Mouse (Mus musculus): ENCODE results near the gene Pcsk5.
"Not testable (repeated sequence)": the region's sequence is repeated elsewhere in the genome, so short reads cannot be mapped to it uniquely, and the experiment has no call there.

Pcsk5 gene

GRCm38 (mm10) chr19:17476021-17476420 lies 361.4 kb downstream of the Pcsk5 start:
- DNase-seq (ENCODE audit: low spot score in 2 of 2) = no peak

- DNase-seq (ENCODE audit: low spot score in 2 of 2) = not testable (repeated sequence)
These were observed 364.3 kb downstream of the Pcsk5 start for GRCm38 (mm10) chr19:17473138-17473537.

- no peak for DNase-seq (ENCODE audit: low spot score in 2 of 2)
These were observed 365.6 kb downstream of the Pcsk5 start for GRCm38 (mm10) chr19:17471861-17472260.

- no peak for DNase-seq (ENCODE audit: low spot score in 2 of 2)
These were observed 366.2 kb downstream of the Pcsk5 start for GRCm38 (mm10) chr19:17471196-17471595.

GRCm38 (mm10) chr19:17467556-17468211 lies 369.7 kb downstream of the Pcsk5 start:
- DNase-seq (ENCODE audit: low spot score in 2 of 2) = no peak

- no peak for DNase-seq (ENCODE audit: low spot score in 2 of 2)
These were observed 385.4 kb downstream of the Pcsk5 start for GRCm38 (mm10) chr19:17452001-17452400.

GRCm38 (mm10) chr19:17443581-17443980 lies 393.9 kb downstream of the Pcsk5 start:
- no peak for DNase-seq (ENCODE audit: low spot score in 2 of 2)

- DNase-seq (ENCODE audit: low spot score in 2 of 2) = no peak
These were observed 397.8 kb downstream of the Pcsk5 start for GRCm38 (mm10) chr19:17439476-17440189.

- no peak for DNase-seq (ENCODE audit: low spot score in 2 of 2)
These were observed 400.8 kb downstream of the Pcsk5 start for GRCm38 (mm10) chr19:17436651-17437050.

GRCm38 (mm10) chr19:17428561-17428914 lies 408.9 kb downstream of the Pcsk5 start:
- no peak for DNase-seq (ENCODE audit: low spot score in 2 of 2)

- DNase-seq (ENCODE audit: low spot score in 2 of 2) = no peak
These were observed 409.4 kb downstream of the Pcsk5 start for GRCm38 (mm10) chr19:17427824-17428560.

GRCm38 (mm10) chr19:17423306-17423705 lies 414.1 kb downstream of the Pcsk5 start:
- no peak for DNase-seq (ENCODE audit: low spot score in 2 of 2)

GRCm38 (mm10) chr19:17417855-17418254 lies 419.6 kb downstream of the Pcsk5 start:
- DNase-seq (ENCODE audit: low spot score in 2 of 2) = no peak

GRCm38 (mm10) chr19:17412915-17413459 lies 424.4 kb downstream of the Pcsk5 start:
- DNase-seq (ENCODE audit: low spot score in 2 of 2) = no peak

- no peak for DNase-seq (ENCODE audit: low spot score in 2 of 2)
These were observed 426.9 kb downstream of the Pcsk5 start for GRCm38 (mm10) chr19:17410465-17411065.

- DNase-seq (ENCODE audit: low spot score in 2 of 2) = no peak
These were observed 428.1 kb downstream of the Pcsk5 start for GRCm38 (mm10) chr19:17409351-17409750.

GRCm38 (mm10) chr19:17408591-17408990 lies 428.8 kb downstream of the Pcsk5 start:
- no peak for DNase-seq (ENCODE audit: low spot score in 2 of 2)

- no peak for DNase-seq (ENCODE audit: low spot score in 2 of 2)
These were observed 430.6 kb downstream of the Pcsk5 start for GRCm38 (mm10) chr19:17406823-17407222.

GRCm38 (mm10) chr19:17403175-17403574 lies 434.3 kb downstream of the Pcsk5 start:
- DNase-seq (ENCODE audit: low spot score in 2 of 2) = no peak

GRCm38 (mm10) chr19:17400571-17400970 lies 436.9 kb downstream of the Pcsk5 start:
- DNase-seq (ENCODE audit: low spot score in 2 of 2) = no peak

GRCm38 (mm10) chr19:17399965-17400364 lies 437.5 kb downstream of the Pcsk5 start:
- no peak for DNase-seq (ENCODE audit: low spot score in 2 of 2)

GRCm38 (mm10) chr19:17397922-17398321 lies 439.5 kb downstream of the Pcsk5 start:
- no peak for DNase-seq (ENCODE audit: low spot score in 2 of 2)
